Mouse (Mus musculus) E14TG2a.4 (cell line): ENCODE data around the gene Nr1d2.
"Not testable (repeated sequence)": the region's sequence is repeated elsewhere in the genome, so short reads cannot be mapped to it uniquely, and the experiment has no call there.

Source experiments
- H3K27me3 ChIP-seq: 2 replicates; pipeline ENCODE4 v1.6.1; 2014; ENCODE audit warnings: low read length, control low read depth; ENCODE audit not compliant: insufficient read depth
- H3K36me3 ChIP-seq: 2 replicates; pipeline ENCODE4 v1.6.1; 2014; ENCODE audit warnings: low read length, control low read depth; ENCODE audit not compliant: insufficient read depth
- H3K4me1 ChIP-seq: replicated peaks from 2 replicates; pipeline ENCODE4 v1.6.1; 2014; ENCODE audit warnings: low read depth, low read length, control low read depth
- H3K4me3 ChIP-seq: replicated peaks from 2 replicates; pipeline ENCODE4 v1.5.1; 2014; ENCODE audit warnings: mild to moderate bottlenecking, low read length
- H3K9me3 ChIP-seq: 2 replicates; pipeline ENCODE4 v1.6.1; 2014; ENCODE audit warnings: low read length, control low read depth
- CTCF ChIP-seq: conservative IDR thresholded peaks from 2 replicates; pipeline ENCODE4 v1.5.1; 2014; ENCODE audit warnings: low read length
- NANOG ChIP-seq: IDR thresholded peaks from 2 replicates; pipeline ENCODE4 v1.6.1; 2014; ENCODE audit warnings: borderline replicate concordance, low read length, mixed read lengths
- POU5F1 ChIP-seq: IDR thresholded peaks from 2 replicates; pipeline ENCODE4 v1.6.1; 2014; ENCODE audit warnings: low read length, borderline replicate concordance

Gene Nr1d2

DNA sequence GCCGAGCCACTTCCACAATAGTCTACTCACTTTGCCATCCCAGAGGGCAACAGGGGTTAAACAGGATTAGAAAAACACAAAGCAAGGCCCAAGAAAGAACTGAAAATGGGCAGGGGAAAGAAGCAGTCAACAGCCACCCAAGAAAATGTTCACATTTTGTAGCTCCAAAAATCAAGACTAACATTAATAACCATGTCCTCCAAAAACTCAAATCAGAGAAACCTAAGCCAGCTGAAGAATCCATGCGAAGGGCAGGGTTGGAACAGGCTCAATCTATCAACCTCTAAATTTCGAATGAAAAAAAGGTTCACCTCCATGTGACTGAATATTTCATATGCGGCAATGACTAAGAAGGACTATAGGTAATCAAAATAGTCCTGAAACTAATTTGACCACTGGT lies 1.5 kb downstream of the Nr1d2 start:
- Histone ChIP-seq H3K4me1 (peaks cover 27% of the 10 kb centered on the region), H3K9me3 (peaks cover 13% of the 10 kb centered on the region), H3K4me3 (peak overlapping the region; percentile 95), H3K36me3 (0 out of 2 replicates have a peak, but pooled peaks cover 3% of the 10 kb centered on the region), H3K27me3 (no peaks in the 10 kb centered on the region)
- no peak for TF ChIP-seq NANOG
- no peak for TF ChIP-seq POU5F1
- no peak for TF ChIP-seq CTCF

DNA sequence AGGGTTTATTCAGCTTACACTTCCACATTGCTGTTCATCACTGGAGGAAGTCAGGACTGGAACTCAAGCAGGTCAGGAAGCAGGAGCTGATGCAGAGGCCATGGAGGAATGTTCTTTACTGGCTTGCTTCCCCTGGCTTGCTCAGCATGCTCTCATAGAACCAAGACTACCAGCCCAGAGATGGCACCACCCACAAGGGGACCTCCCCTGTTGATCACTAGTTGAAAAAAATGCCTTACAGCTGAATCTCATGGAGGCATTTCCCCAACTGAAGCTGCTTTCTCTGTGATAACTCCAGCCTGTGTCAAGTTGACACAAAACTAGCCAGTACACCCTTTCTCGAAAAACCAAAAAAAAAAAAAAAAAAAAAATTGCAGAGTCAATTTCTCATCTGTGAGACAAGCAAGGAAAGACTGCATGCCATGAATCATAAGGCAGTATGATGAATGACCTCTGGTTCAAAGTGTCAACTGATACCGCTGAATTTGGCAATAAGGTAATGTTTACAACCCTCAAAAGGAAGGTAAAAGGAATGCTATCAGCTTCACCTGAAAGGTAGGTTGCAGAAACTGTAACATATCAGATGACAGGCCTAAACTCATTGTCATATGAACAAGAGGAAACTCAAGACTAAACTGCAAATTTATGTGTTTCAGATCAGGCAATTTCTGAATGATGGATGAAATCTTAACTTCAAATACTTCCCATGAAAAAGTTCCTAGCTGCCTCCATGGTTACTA lies 2.3 kb downstream of the Nr1d2 start:
- not testable (repeated sequence) for H3K4me3 ChIP-seq, H3K36me3 ChIP-seq, H3K27me3 ChIP-seq
- peaks cover 15% of the 10 kb centered on the region for H3K9me3 ChIP-seq
- peaks cover 27% of the 10 kb centered on the region for H3K4me1 ChIP-seq

- H3K27me3 ChIP-seq: no peaks in the 10 kb centered on the region
- H3K4me1 ChIP-seq: peaks cover 15% of the 10 kb centered on the region
- H3K4me3 ChIP-seq: no peak overlapping the region
- 0 out of 2 replicates have a peak, but pooled peaks cover 5% of the 10 kb centered on the region for H3K36me3 ChIP-seq
- peaks cover 21% of the 10 kb centered on the region for H3K9me3 ChIP-seq
- TF ChIP-seq CTCF: no peak
- no peak for TF ChIP-seq NANOG
- no peak for TF ChIP-seq POU5F1
Observed at GRCm38 (mm10) chr14:18233981-18234960, 4.7 kb downstream of the Nr1d2 start.

- TF ChIP-seq NANOG (no peak), POU5F1 (no peak), CTCF (no peak)
- Histone ChIP-seq H3K27me3 (no peaks in the 10 kb centered on the region), H3K4me1 (peaks cover 15% of the 10 kb centered on the region), H3K9me3 (peaks cover 25% of the 10 kb centered on the region), H3K36me3 (0 out of 2 replicates have a peak, but pooled peaks cover 5% of the 10 kb centered on the region), H3K4me3 (no peak overlapping the region)
Observed at GRCm38 (mm10) chr14:18233076-18233475, 5.9 kb downstream of the Nr1d2 start.

DNA sequence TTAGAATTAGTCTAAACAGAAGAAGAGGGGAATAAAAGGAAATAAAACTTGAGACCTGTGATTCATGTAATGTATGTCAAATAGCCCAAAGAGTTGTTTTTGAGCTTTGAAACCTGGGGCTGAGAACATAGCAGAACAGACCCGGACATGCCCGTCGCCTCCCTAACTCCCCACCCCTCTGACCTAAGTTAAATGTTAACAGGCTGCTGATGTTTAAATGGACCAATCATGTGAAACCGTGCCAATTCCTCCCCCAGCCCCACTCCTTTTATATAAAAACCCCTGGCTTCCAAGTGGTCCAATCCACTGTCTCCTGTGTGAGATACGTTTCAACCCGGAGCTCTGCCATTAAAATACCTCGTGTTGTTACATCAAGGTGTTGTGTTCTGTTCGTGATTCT lies 7.1 kb downstream of the Nr1d2 start:
- not testable (repeated sequence) for H3K4me3 ChIP-seq, H3K36me3 ChIP-seq, H3K4me1 ChIP-seq, H3K27me3 ChIP-seq
- H3K9me3 ChIP-seq: peaks cover 35% of the 10 kb centered on the region

DNA sequence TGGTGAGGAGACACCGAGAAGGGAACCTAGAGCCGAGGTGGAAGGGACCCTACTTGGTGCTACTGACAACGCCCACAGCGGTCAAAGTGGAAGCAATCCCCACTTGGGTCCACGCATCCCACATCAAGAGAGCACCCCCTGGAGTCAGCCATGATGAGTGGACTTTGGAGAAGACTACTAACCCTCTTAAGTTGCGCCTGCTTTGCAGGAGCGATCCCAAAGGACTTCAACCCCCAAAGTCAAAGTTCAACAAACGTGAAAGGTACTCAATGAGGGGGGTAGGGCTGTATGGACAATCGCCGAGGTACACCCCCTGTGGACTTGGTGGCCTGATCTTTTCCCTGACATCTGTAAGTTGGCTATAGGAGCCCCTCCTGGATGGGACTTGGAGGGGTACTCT lies 9.2 kb downstream of the Nr1d2 start:
- not testable (repeated sequence) for H3K27me3 ChIP-seq, H3K4me3 ChIP-seq, H3K36me3 ChIP-seq, H3K4me1 ChIP-seq
- peaks cover 52% of the 10 kb centered on the region for H3K9me3 ChIP-seq

DNA sequence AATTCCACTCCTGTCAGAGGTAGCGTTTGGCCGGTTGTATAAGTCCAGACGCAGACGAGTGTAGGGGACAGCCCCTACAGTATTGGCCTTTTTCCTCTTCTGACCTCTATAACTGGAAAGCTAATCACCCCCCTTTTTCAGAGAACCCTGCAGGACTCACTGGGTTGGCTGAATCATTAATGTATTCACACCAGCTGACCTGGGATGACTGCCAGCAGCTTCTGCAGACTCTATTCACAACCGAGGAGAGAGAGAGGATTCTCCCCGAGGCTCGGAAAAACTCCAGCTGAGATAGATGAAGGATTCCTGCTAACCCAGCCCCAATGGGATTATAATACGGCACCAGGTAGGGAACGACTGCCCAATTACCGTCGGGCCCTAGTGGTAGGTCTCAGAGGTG lies 12.7 kb downstream of the Nr1d2 start:
- H3K9me3 ChIP-seq: peaks cover 48% of the 10 kb centered on the region
- not testable (repeated sequence) for H3K4me3 ChIP-seq, H3K4me1 ChIP-seq, H3K27me3 ChIP-seq
- peaks cover 19% of the 10 kb centered on the region for H3K36me3 ChIP-seq

DNA sequence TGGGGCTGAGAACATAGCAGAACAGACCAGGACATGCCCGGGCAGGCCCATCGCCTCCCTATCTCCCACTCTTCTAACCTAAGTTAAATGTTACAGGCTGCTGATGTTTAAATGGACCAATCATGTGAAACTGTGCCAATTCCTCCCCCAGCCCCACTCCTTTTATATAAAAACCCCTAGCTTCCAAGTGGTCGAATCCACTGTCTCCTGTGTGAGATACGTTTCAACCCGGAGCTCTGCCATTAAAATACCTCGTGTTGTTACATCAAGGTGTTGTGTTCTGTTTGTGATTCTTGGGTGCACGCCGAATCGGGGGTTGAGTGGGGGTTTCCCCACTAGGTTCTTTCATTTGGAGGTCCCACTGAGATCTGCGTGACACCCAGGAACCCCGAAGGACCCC lies 13.5 kb downstream of the Nr1d2 start:
- H3K4me3 ChIP-seq, H3K4me1 ChIP-seq, H3K27me3 ChIP-seq: not testable (repeated sequence)
- Histone ChIP-seq H3K36me3 (peaks cover 20% of the 10 kb centered on the region), H3K9me3 (peaks cover 42% of the 10 kb centered on the region)

DNA sequence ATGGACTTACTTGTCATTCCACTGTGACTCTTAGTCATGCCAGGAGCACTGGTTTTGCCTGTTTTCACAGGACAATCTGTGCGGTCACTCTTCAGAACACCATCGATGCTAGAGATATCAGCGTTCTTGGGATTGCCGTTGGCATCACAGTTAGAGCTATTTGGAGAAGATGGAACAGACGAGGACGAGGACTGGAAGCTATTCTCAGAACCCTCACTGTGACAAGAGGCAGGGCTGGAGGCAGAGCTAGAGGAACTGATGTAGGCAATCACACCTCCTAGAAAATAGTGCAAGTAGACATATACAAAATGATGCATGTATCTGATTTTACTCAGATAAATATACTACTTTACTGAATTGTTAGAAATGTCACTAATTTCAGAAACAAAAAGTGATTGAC lies 16.9 kb downstream of the Nr1d2 start:
- peaks cover 30% of the 10 kb centered on the region for H3K9me3 ChIP-seq
- peaks cover 37% of the 10 kb centered on the region for H3K36me3 ChIP-seq
- no peak for TF ChIP-seq POU5F1
- no peak for TF ChIP-seq CTCF
- TF ChIP-seq NANOG: no peak
- H3K27me3 ChIP-seq: no peaks in the 10 kb centered on the region
- no peak overlapping the region for H3K4me3 ChIP-seq
- H3K4me1 ChIP-seq: no peaks in the 10 kb centered on the region
